Mouse (Mus musculus) right cerebral cortex, postnatal 25 days (tissue): ENCODE measurements around the gene Fam178b.
A peak's percentile ranks its signal among the peaks of the same experiment; 100 is the strongest.

Source experiments
- DNase-seq: peaks from one replicate; pipeline ENCODE4 v3.0.0; 2022

Gene Fam178b

GRCm38 (mm10) chr1:36682620-36683355 lies at the start of gene Fam178b:
Fam178b (minus strand) TSS chr1:36683183.
- DNase-seq = no peak

DNA sequence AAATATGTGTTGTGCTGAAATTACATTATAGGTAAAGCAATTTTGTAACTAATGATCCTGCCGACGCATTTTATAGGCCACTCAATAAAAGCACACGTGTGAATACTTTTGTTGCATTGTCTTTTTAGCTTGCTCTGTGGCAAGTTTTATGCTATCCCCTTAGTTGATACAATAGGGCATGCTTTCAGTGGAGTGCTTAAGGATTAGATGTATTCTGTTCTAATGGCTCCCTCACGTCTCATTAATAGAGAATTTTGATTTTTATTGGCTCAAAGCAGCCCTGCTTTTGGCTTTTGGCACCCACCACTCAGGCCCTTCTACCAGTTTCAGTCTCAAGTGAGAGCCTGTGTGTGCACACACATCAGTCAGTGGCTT lies 41.1 kb upstream of the Fam178b start:
- no peak for DNase-seq

DNA sequence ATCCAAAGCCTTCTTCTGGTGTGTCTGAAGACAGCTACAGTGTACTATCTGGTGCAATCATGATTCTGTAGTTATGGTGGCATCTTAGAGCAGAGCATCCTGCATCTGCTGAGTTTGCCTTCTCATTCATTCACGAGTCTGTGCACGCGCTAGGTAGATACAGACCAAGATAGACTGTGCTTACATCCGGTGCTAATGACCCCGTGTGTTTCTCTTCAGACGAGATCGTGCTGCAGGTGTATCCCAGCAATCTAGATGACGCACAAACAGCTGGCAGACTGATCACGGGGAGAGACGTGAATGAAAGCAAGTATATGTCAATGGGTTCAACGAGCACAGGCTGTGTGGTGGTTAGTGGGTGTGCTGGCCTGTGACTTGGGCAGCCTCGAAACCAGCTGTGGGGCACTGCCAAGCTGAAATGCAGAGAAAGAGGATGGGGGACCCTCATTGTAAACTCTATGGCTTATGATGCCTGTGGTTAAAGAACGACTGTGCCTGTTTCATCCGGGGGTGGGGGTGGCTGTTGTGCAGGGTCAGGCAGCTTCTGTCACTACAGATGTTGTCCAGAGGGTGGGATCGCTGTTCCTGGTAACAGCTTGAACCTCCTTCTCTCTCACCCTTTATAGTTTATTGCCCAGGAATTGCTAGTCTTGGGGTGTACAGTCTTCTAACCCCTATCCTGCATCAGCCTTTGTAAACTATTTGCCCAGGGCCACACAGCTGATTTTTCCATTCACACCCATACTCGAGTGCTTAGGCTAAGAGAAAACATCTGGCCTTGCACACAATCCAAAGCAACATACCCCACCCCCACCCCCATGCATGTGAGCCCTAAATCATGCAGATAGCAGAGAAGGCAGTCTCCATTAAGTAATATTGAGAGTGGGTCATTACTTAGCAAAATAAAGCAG lies 40.4 kb upstream of the Fam178b start:
- no peak for DNase-seq

- no peak for DNase-seq
These were observed 35.8 kb upstream of the Fam178b start for GRCm38 (mm10) chr1:36718786-36719185.

GRCm38 (mm10) chr1:36714311-36714710 lies 31.3 kb upstream of the Fam178b start, which contains the start of gene Actr1b:
Actr1b (minus strand) TSS chr1:36714422.
- no peak for DNase-seq

GRCm38 (mm10) chr1:36711104-36711503 lies 28.1 kb upstream of the Fam178b start:
- DNase-seq = no peak

DNA sequence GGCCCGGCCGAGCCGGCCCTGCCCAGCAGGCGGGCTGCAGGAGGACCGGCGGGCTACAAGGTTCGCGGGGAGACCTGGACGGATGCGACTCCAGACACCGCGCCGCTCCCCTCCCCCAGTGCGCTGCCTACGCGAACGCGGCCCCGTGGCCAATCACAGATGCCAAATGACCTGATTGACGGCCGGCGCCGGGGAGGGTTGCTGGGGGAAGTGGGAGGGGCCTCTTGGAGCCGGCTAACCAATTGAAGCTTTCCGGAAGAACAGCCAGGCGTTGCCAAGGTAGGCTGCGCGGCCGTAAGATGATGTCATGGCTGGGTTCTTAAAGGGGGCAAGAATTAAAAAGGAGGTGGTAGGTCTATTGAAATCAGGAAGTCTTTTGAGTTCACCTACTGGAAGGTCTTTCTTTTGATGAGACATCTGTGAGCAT lies 26.9 kb upstream of the Fam178b start, which contains the start of gene 4933424G06Rik:
TSS of gene 4933424G06Rik (plus strand) at position 296 of the 427 bp plus-strand sequence.
- DNase-seq = peak; percentile 98

DNA sequence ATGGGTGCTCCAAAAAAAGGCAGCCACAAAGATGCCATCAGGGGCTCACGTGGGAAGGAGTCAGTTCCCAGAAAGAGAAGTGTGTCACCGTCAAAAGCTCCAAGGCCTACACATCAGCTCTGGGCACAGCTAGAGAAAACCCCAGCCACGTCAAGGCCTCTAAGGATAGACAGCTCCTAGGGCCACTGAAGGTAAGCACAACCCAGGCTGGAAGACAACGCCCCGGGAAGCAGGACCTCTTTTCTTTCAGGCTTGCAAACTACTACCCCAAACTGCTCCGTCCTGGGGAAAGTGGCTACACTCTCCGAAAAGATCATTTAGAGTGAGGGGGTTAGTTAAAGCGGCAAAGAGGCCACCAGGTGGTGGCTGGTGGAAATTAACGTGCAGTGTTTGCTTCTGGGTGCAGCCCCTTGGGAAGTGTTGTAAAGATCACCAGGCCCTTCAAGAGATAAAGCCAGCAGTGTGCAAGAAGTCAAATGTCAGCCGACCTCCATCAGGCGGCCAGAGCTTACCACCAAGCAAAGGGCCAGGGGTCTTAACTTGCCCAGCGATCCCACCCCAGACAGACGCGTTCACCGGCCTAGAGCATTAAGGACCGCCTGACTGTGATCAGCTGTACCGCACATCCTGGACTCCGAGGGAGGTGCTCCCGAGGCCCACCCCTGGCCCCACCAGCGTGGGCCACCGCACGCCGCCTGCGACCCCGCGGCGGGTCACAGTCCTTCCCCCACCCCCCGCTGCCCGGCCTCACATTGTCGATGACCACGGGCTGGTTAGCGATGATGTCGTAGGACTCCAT lies 26.3 kb upstream of the Fam178b start:
- peak; percentile 31 for DNase-seq

DNA sequence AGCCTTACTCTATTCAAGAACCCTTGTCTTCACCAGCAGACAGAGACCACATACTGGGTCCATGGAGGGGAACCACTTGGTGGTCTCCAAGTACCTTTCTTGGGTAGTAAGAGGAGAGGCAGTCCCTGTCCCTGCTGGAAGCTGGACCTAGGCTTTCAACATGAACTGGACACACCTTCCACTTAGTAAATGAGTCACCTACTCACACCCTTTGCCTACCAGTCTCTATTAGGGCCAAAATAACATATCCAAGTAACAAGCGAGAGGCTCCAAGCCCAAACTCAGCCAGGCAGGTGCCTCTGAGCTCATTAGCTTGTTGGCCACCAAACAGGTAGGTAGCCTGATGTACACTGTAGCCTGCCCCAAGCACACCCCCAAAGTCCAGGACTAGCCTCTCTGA lies 25.6 kb upstream of the Fam178b start:
- DNase-seq = no peak

- DNase-seq = no peak
These were observed 24.8 kb upstream of the Fam178b start for GRCm38 (mm10) chr1:36707797-36708196.

DNA sequence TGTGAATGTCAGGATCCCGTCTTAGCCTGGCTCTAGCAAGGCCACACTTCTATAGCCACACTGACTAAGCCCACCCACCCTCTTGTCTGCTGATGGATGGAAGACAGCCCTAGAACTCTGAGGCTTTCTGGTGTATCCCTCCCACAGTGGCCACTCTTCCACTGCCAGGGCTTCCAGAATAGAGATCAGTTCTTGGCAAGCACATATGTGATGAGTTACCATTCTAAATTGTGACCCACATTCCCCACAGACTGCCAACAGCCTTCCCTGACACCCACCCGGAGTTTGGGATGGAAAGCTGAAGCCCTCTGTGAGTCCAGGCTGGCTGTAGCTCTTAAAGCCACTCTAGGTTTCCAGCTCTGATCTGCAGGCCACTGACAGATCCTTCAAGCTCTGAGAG lies 24.2 kb upstream of the Fam178b start:
- no peak for DNase-seq

GRCm38 (mm10) chr1:36697030-36697429 lies 14.0 kb upstream of the Fam178b start:
- no peak for DNase-seq

GRCm38 (mm10) chr1:36696411-36696810 lies 13.4 kb upstream of the Fam178b start:
- DNase-seq = no peak

DNA sequence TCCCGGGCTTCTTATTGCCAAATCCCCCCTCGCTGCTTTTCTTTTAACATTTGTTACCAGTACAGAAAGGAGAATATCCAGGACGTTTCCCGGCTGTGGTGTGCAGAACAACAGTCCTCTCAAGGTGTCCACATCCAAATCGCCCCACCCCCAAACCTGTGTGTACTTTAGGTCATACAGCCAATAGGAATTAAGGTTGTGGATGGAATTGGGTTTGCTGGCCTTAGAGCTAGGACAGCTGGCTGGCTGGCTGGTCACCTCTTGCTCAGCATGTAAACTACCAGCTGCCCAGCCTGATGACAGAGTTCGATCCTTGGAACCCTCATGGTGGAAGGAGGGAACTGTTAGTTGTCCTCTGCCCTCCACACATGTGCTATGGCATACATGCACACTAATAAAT lies 11.9 kb upstream of the Fam178b start:
- DNase-seq = no peak

DNA sequence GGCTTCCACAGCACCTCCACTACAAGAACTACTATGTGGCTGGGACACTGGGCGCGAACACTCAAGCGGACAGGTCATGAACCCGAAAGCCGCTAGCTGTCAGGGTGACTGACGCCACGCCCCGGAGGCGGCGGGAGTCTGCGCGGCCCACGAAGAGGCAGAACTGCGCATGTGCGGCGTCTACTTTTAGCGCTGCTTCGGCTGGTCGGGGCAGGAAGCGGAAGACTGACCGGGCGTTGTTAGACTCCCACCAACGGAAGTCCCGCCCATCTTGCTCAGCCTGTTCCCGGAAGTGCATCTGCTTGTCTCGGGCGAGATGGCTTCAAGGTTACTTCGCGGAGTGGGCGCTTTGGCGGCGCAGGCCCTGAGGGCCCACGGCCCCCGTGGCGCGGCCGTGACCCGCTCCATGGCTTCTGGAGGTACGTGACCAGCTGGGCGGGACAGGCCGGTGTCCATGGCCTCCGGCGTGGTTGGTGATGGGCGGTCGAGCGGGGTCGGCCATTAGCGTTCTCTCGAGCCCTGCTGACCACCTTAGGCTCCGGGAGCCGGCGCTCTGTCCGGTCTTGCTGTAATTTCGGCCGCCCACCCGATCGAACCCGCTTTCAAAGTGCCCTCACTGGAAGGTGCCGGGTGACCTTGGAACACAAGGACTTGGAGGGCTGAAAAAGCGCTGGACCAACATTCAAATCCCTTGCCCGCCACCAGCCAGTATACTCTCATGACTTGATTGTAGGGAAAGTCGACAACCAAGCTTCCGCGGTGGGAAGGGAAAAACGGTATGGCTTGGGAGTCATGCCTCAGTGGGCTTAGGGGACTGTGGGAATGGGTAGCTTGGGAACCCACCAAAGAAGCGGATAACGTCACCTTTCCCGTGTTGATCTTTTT lies 8.5 kb upstream of the Fam178b start, which contains the start of gene Cox5b:
TSS of gene Cox5b (plus strand) at position 179 of the 885 bp plus-strand sequence.
- DNase-seq = peak; percentile 94

DNA sequence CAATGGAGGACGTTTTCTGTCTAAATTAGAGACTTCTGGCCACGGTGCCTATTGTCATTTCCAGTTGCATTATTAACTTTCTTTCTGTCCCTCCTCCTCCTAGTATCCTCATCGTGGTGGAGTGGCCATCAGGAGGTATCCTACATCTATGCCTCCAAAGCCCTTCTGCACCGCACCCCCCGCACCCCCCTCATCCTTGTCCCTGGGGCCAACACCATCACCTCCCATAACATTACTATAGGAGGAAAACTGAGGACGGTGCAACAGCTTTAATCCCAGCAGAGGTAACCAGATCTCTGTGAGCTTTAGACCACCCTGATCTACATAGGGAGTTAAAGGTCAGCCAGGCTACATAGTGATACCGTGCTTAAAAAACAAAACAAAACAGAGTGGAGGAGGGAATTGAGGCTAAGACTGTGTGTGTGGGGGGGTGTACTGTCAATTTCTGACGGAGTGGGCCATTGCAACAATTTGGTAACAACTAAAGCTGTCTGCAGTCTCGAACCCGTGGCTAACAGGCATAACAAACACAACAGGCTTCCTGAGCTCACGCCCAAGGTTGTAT lies 7.8 kb upstream of the Fam178b start:
- DNase-seq = no peak

- peak; percentile 76 for DNase-seq
These were observed 956 bp upstream of the Fam178b start for GRCm38 (mm10) chr1:36683810-36684467.

DNA sequence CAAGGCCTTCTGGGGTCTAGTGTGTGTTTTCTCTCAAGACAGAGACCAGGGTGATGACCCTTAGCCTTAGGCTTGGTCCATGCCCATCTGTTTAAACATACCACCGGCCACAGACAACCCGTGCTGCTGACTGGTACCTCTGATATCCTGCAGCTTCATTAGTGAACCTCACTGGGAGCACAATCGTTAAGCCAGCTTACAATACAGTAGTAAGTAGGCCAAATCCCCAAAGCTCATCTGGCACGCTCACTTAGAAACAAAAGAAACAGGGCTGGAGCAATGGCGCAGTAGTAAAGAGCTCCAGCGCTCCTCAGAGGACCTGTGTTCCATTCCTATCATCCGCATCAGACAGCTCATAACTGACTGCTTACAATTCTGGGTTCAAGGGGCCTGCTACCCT lies 2.1 kb downstream of the Fam178b start:
- DNase-seq = no peak

DNA sequence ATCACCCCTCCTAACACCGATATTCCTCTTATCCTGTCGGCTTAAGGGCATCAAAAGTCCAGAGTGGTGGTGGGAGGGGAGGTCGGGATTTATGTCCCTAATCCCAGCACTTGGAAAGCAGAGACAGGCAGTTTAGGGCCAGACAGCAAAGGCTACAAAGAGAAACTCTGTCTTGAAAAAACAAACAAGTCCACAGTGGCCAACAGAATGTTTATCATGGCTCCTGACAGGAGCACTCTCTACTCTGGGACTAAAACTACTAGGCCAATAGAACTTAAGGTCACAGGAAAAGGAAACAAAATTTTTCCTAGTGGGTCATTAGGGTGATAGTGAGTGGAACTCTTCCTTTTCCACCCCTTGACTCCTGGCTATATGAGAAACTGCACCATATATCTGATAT lies 8.0 kb downstream of the Fam178b start:
- no peak for DNase-seq

GRCm38 (mm10) chr1:36672648-36673350 lies 10.2 kb downstream of the Fam178b start:
- no peak for DNase-seq
